Mouse (Mus musculus): ENCODE data around the gene Rerg. TPM values are rescaled to one million over a fixed set of nuclear protein-coding genes. Genes with fewer than 3 reads are reported as not detected.
A peak's percentile ranks its signal among the peaks of the same experiment; 100 is the strongest.

Rerg gene
- polyA plus RNA-seq, 1 experiment from 2014 or later = 3.6 TPM

DNA sequence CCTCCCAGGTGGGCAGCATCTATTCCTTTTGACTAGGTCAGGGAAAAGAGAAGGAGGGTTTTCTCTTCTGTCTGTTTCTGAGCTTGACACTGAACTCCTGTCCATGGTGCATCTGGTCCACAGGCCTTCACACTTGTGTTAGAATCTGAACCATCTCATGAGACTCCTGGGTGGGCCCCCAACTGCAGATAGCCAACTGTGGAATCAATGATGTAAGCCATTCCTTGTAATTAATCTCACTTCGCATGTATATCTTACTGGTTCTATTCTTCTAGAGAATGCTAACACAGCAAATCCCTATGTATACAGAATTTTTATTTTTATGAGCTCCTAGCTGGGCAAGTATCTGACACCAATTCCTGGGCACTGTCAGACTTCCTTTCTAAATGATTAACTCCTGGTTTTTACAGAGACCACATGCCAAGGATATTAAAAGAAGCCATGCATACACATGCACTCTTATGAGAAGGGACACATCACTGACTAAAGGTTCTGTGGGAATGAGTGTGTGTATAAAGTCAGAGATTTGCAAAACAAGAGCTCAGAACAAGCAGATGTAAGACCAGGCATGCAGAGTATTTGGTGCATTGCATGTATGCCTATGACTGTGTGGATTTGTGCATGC is 53.3 kb downstream of the Rerg start:
- no peaks in the 10 kb centered on the region for H3K36me3 ChIP-seq (replicated peaks)
- H3K27ac ChIP-seq (replicated peaks) = no peak overlapping the region
- 87% methylated on average over 1 of the region's 1 CpGs for WGBS
- no peaks in the 10 kb centered on the region for H3K9me3 ChIP-seq
- no peak overlapping the region for H3K4me3 ChIP-seq
- H3K27me3 ChIP-seq (replicated peaks; ENCODE audit: low read depth, poor library complexity, severe bottlenecking) = no peaks in the 10 kb centered on the region
- DNase-seq (ENCODE audit: low spot score) = no peak
- no peaks in the 10 kb centered on the region for H3K4me1 ChIP-seq

DNA sequence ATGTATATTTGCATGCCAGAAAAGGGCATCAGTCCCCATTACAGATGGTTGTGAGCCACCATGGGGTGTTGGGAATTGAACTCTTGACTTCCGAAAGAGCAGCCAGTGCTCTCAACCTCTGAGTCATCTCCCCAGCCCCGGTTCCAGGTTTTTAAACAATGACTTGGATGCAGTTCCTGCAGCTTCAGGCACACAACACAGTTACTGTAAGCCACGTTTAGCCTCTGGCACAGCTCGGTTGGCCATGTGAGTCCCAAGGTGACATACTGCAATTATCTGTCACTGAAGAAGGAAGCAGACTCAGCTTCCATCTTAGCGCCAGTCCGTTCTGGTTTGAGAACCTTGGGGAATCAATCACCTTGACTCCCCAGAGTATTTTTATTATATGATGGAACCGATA is 55.4 kb downstream of the Rerg start:
- Histone ChIP-seq H3K36me3 (replicated peaks) (no peaks in the 10 kb centered on the region), H3K4me3 (no peak overlapping the region), H3K27ac (replicated peaks) (no peak overlapping the region), H3K27me3 (replicated peaks; ENCODE audit: low read depth, poor library complexity, severe bottlenecking) (no peaks in the 10 kb centered on the region), H3K9me3 (no peaks in the 10 kb centered on the region), H3K4me1 (no peaks in the 10 kb centered on the region)
- no peak for DNase-seq (ENCODE audit: low spot score)
- 83% methylated on average over 7 of the region's 7 CpGs for WGBS

DNA sequence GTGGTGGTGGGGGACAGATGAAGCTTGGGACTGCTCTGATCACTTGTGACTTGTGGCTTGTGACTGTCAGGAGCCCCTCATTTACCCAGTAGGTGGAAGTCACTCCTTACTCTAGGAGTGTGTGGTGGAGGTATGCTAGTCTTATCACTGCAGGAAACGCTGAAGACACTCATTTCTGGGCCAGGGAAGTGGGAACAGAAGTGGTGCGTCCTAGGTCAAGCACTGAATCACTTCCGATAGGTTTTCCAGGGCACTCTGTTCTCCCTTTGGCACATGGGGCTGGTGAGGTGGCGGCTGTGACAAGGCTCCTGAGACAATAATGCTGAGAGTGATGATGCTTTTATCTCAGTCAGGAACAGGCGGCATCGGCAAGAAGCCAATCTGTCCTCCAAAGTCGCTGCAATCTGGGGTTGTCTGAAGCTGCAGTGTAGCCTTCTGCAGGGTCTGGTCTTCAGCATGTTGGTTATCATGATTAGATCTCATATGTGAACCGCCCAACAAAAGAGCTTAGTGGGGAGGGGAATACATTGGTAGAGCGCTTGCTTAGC is 59.0 kb downstream of the Rerg start:
- H3K36me3 ChIP-seq (replicated peaks) = no peaks in the 10 kb centered on the region
- H3K9me3 ChIP-seq = no peaks in the 10 kb centered on the region
- DNase-seq (ENCODE audit: low spot score) = no peak
- H3K4me3 ChIP-seq = no peak overlapping the region
- H3K27ac ChIP-seq (replicated peaks) = no peak overlapping the region
- no peaks in the 10 kb centered on the region for H3K27me3 ChIP-seq (replicated peaks; ENCODE audit: low read depth, poor library complexity, severe bottlenecking)
- H3K4me1 ChIP-seq = no peaks in the 10 kb centered on the region
- WGBS = 88% methylated on average over 9 of the region's 9 CpGs

DNA sequence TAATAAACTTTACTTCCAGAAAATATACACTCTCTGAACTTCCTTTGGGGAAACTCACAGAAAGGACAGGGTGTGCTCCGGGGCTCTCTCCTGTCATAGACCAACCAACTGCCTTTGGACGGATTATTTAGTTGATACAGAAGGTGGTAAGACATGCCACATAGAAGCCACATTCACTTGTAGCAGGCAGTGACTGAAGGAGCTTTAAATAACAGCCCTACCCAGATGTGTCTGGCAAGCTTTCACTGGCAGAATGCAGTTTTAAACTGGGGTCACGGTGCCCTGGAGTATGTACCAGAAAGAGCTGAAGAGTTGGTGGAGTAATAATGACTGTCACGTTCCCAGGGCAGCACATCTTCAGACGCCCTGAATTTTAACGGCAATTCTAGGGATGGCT is 59.5 kb downstream of the Rerg start:
- H3K4me3 ChIP-seq = no peak overlapping the region
- H3K27ac ChIP-seq (replicated peaks) = no peak overlapping the region
- no peaks in the 10 kb centered on the region for H3K27me3 ChIP-seq (replicated peaks; ENCODE audit: low read depth, poor library complexity, severe bottlenecking)
- H3K4me1 ChIP-seq = no peaks in the 10 kb centered on the region
- 87% methylated on average over 6 of the region's 6 CpGs for WGBS
- H3K9me3 ChIP-seq = no peaks in the 10 kb centered on the region
- H3K36me3 ChIP-seq (replicated peaks) = no peaks in the 10 kb centered on the region
- DNase-seq (ENCODE audit: low spot score) = no peak

DNA sequence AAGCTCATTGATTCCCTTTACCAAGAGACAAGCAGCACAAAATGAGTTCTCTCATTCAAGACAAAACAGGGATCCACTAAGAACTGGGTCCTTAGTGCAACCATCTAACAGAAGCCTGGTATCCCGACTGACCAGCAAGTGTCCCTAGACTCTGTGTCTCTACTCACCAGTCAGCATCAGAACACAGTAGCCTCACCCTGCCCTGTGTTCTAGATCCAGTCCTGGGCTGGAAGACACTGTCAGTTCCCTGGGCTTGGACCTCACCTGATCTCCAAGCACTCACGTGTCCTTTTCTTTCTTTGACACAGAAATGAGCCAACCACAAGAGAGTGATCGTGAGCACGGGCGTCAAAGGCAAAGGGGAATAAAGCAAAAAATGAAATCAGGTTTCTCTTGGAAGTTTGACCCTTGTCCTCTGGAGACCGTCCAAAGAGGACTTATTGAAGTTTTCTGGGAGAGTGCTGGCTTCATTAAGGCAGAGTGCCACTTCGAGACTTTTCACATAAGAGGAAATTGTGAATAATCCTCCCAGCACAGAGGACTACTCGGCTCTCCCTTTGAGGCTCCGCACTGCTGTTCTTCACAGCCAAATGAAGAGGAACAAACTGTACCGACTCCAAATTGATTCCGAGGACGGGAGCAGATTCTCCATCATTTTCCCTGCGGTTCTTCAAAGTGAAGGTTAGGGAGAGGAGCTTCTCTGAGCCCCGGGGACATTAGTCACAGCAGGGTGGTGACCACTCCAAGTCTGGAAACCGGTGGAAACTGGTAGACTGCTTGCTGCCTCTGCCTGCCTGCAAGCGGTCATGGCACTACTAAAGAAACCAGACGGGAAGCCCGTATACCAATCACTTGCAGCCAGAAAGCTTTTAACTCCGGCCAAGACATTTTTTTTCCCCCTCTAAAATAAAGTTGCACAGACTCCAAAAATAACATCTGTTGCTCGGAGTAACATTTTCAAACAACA is 60.2 kb downstream of the Rerg start:
- no peak for DNase-seq (ENCODE audit: low spot score)
- Histone ChIP-seq H3K27me3 (replicated peaks; ENCODE audit: low read depth, poor library complexity, severe bottlenecking) (no peaks in the 10 kb centered on the region), H3K36me3 (replicated peaks) (no peaks in the 10 kb centered on the region), H3K4me1 (no peaks in the 10 kb centered on the region), H3K9me3 (no peaks in the 10 kb centered on the region), H3K4me3 (no peak overlapping the region), H3K27ac (replicated peaks) (no peak overlapping the region)
- WGBS = 85% methylated on average over 20 of the region's 20 CpGs

DNA sequence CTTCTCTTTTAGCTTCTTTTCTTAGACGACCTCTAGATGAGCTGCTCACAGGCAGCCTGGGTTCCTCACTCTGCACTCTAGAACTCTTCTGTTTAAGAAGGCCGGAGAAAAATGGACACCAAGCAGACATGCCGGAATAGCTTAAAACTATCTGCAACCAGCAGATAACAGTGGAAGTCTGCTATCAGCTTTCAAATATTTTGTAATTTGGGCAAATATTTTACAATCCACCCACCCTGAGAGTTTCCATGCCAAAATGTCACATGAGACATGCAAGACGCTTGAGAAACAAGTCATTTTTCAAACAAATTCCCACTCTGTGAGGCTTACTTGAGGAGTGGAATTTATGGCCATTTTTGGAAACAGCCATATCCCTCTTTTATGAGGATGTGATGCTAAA is 65.0 kb downstream of the Rerg start:
- Histone ChIP-seq H3K4me1 (peaks cover 22% of the 10 kb centered on the region), H3K4me3 (no peak overlapping the region), H3K9me3 (no peaks in the 10 kb centered on the region), H3K36me3 (replicated peaks) (no peaks in the 10 kb centered on the region), H3K27me3 (replicated peaks; ENCODE audit: low read depth, poor library complexity, severe bottlenecking) (no peaks in the 10 kb centered on the region), H3K27ac (replicated peaks) (no peak overlapping the region)
- 89% methylated on average over 4 of the region's 4 CpGs for WGBS
- no peak for DNase-seq (ENCODE audit: low spot score)

DNA sequence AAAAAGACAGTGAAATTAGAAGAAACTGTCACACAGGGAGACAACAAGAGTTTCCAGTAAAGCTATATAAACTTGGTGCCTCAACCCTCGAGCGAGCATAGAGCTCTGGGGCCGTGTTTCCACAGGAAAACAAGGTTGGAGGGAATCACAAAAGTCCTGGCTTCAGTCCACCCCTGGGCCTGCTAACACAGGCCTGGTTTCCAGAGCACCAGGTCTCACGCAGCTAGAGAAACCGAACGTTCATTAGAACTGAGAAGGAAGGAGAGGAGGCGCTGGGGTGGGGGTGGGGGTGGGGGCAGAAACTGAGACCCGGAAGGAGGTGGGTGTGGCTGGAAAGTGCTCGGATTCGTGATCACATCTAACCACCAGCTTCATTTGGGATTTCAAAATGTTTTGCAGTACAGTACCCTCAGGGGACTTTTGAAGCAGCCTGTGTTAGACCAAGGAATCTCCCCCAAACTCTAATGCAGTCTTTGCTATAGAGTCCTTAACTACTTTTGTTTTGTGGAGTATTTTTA is 67.6 kb downstream of the Rerg start:
- no peak for DNase-seq (ENCODE audit: low spot score)
- Histone ChIP-seq H3K9me3 (no peaks in the 10 kb centered on the region), H3K4me3 (no peak overlapping the region), H3K27ac (replicated peaks) (peak overlapping the region; percentile 54; the same call in 1 of the 2 replicates), H3K27me3 (replicated peaks; ENCODE audit: low read depth, poor library complexity, severe bottlenecking) (no peaks in the 10 kb centered on the region), H3K4me1 (peaks cover 39% of the 10 kb centered on the region), H3K36me3 (replicated peaks) (no peaks in the 10 kb centered on the region)
- WGBS = 40% methylated on average over 10 of the region's 10 CpGs

DNA sequence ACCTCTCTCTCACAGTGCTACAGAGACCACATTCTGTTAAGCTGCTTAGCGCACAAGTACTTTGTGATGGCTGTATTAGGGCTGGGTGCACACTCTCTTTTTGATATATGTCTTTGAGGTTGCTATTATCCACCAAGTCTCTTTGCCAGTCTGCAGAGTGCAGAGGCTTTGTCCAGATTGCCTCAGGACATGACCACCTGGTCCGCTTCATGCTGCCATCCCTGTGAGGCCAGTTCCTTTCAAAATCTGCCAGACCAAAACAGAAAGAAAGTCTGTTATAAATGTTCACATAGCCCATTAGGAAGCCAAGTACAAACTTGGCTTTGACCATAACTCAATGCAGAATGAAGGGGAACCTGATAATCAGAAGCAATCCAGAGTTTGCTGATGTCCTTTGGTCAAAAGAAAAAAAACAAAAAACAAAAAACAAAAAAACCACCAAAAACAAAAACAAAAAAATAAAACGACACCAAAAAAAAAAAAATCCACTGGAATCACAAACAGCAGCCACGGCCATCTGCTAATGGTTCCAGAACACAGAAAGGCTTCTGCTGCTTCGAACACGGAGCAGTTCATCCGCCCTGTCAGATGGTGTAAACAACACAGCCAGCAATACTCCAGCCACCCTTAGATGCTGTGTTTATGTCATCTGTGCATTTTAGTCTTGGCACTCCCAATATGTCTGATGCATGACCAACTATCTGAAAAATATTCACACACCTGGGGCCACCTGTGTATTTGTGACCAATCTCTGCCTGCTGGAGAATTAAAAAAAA is 68.2 kb downstream of the Rerg start:
- H3K27ac ChIP-seq (replicated peaks) = no peak overlapping the region
- H3K9me3 ChIP-seq = no peaks in the 10 kb centered on the region
- no peaks in the 10 kb centered on the region for H3K27me3 ChIP-seq (replicated peaks; ENCODE audit: low read depth, poor library complexity, severe bottlenecking)
- no peak overlapping the region for H3K4me3 ChIP-seq
- DNase-seq (ENCODE audit: low spot score) = no peak
- no peaks in the 10 kb centered on the region for H3K36me3 ChIP-seq (replicated peaks)
- peaks cover 39% of the 10 kb centered on the region for H3K4me1 ChIP-seq
- 82% methylated on average over 7 of the region's 7 CpGs for WGBS

DNA sequence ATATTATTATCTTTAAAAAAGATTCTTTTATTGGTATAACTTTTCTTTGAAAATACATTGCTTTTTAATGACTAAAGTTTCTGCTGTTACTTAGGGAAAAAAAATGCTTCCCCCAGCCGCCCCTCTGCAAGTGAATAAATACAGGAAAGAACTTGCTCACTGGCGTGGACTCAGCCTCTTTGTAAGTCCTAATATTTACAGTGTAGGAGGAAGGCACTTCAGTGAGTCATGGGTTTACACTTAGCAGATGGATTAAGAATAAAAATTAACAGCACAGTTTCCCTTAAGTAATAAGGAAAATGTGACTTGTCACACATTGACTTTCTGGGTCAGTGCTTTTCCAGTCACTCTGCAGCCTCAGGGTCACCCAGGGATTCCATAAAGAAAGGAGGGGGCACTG is 70.0 kb downstream of the Rerg start:
- 56% methylated on average over 2 of the region's 2 CpGs for WGBS
- Histone ChIP-seq H3K4me3 (no peak overlapping the region), H3K36me3 (replicated peaks) (no peaks in the 10 kb centered on the region), H3K9me3 (no peaks in the 10 kb centered on the region), H3K27me3 (replicated peaks; ENCODE audit: low read depth, poor library complexity, severe bottlenecking) (no peaks in the 10 kb centered on the region), H3K27ac (replicated peaks) (no peak overlapping the region), H3K4me1 (peaks cover 39% of the 10 kb centered on the region)
- no peak for DNase-seq (ENCODE audit: low spot score)

DNA sequence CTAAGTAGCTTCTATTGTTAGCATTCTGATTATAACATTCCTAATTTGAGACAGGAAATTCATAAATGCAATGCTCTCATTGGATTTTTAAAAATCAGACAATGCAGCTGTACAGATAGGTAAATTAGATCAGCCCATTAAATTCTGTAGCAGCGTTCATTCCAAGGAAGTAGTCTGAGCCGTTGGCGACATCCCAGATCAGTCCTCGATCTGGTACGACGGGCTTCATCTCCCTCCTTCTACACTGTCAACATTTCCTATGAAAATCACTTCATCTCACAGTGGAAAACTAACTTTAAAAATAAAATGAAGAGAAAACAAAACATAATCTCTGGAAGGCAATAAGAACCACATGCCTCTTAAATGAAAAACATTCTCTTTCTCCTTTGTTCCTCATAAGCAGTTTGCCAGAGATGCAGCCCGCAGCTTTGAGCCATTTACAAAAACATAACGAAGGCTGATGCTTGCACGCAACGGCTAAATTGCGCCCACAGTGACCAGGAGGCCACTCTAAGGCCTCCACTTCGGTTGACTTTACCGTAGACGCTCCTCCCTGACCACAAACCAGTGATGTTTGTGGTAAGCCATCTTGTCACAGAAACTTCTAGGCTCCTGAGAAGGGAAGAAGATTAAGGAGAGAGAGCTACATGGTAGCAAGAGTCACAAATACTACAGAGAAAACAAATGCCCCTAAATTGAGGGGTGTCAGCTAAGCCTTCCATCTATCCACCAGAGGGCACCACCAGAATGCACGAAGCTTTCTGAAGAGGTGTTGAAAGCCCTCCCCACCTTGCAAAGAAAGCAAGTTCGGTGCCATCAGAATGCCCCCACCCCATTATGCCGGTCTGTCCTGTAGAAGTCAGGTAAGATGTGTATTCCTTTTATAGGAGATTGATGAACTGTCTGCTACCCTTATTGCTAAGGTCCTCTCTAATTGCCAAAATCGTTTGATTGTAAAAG is 71.8 kb downstream of the Rerg start:
- WGBS = 64% methylated on average over 18 of the region's 18 CpGs
- peak; percentile 50 for DNase-seq (ENCODE audit: low spot score)
- Histone ChIP-seq H3K9me3 (no peaks in the 10 kb centered on the region), H3K27ac (replicated peaks) (peak overlapping the region; percentile 48), H3K27me3 (replicated peaks; ENCODE audit: low read depth, poor library complexity, severe bottlenecking) (no peaks in the 10 kb centered on the region), H3K4me1 (peaks cover 39% of the 10 kb centered on the region), H3K4me3 (no peak overlapping the region), H3K36me3 (replicated peaks) (no peaks in the 10 kb centered on the region)

DNA sequence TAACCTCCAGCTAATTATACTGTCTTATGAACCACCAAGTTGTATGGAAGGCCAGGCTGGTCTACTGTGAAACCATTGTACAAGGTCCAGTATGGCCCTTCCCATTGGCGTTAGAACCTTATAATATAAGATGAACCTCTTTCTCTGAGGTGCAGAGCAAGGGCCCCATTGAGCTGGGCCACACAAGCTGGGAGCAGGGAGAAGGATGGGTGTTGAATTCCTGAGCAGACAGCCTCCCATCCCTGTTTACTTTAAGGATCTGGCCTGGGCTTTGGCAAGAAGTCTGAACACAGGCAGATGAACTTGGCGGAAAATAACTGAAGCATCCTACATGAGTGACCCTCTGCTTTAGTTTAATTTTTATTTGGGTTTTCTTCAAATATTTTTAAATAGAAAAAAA is 75.8 kb downstream of the Rerg start:
- H3K4me1 ChIP-seq = peaks cover 10% of the 10 kb centered on the region
- 0 out of 2 replicates have a peak, but pooled peaks cover 2% of the 10 kb centered on the region for H3K9me3 ChIP-seq
- H3K27ac ChIP-seq (replicated peaks) = no peak overlapping the region
- no peaks in the 10 kb centered on the region for H3K36me3 ChIP-seq (replicated peaks)
- no peak overlapping the region for H3K4me3 ChIP-seq
- 90% methylated on average over 2 of the region's 2 CpGs for WGBS
- no peak for DNase-seq (ENCODE audit: low spot score)
- no peaks in the 10 kb centered on the region for H3K27me3 ChIP-seq (replicated peaks; ENCODE audit: low read depth, poor library complexity, severe bottlenecking)
